Mouse (Mus musculus) spleen, postnatal 14 days (tissue): ENCODE measurements around the gene Ergic1.

Source experiments
- DNase-seq, 2 experiments: peaks; one replicate each; pipeline ENCODE4 v3.0.0; 2021 to 2022; ENCODE audit warnings: low spot score in 2 of 2

Ergic1 gene

GRCm38 (mm10) chr17:26537722-26538471 lies 23.4 kb upstream of the Ergic1 start:
- DNase-seq, result no peak

- no peak for DNase-seq
These were observed 21.2 kb upstream of the Ergic1 start for GRCm38 (mm10) chr17:26540083-26540482.

GRCm38 (mm10) chr17:26544319-26544963 lies 16.8 kb upstream of the Ergic1 start:
- DNase-seq, result no peak

- no peak for DNase-seq
These were observed 13.5 kb upstream of the Ergic1 start for GRCm38 (mm10) chr17:26547771-26548170.

GRCm38 (mm10) chr17:26548566-26548965 lies 12.7 kb upstream of the Ergic1 start:
- DNase-seq, result no peak

- no peak for DNase-seq
These were observed 12.0 kb upstream of the Ergic1 start for GRCm38 (mm10) chr17:26549148-26549809.

- DNase-seq, result no peak
These were observed 10.2 kb upstream of the Ergic1 start for GRCm38 (mm10) chr17:26551104-26551503.

GRCm38 (mm10) chr17:26553033-26553432 lies 8.3 kb upstream of the Ergic1 start:
- DNase-seq, result no peak

- DNase-seq, result no peak
These were observed 581 bp upstream of the Ergic1 start for GRCm38 (mm10) chr17:26560526-26561289.

- no peak for DNase-seq
These were observed 427 bp downstream of the Ergic1 start, which contains the start of gene Dusp1 for GRCm38 (mm10) chr17:26561651-26562181. Gene Dusp1 (minus strand): TSS chr17:26562128.

- DNase-seq, result no peak
These were observed 1.0 kb downstream of the Ergic1 start for GRCm38 (mm10) chr17:26562292-26562691.

GRCm38 (mm10) chr17:26563476-26563875 lies 2.2 kb downstream of the Ergic1 start:
- DNase-seq, result no peak

- DNase-seq, result no peak
These were observed 3.1 kb downstream of the Ergic1 start for GRCm38 (mm10) chr17:26564439-26564838.

- DNase-seq, result no peak
These were observed 6.0 kb downstream of the Ergic1 start for GRCm38 (mm10) chr17:26567142-26567817.

GRCm38 (mm10) chr17:26567818-26568173 lies 6.5 kb downstream of the Ergic1 start:
- DNase-seq, result no peak

GRCm38 (mm10) chr17:26569594-26570350 lies 8.5 kb downstream of the Ergic1 start:
- no peak for DNase-seq

- no peak for DNase-seq
These were observed 9.4 kb downstream of the Ergic1 start for GRCm38 (mm10) chr17:26570651-26571118.

- no peak for DNase-seq
These were observed 10.1 kb downstream of the Ergic1 start for GRCm38 (mm10) chr17:26571377-26571776.

GRCm38 (mm10) chr17:26572265-26572664 lies 11.0 kb downstream of the Ergic1 start:
- DNase-seq, result no peak

- DNase-seq, result no peak
These were observed 12.8 kb downstream of the Ergic1 start for GRCm38 (mm10) chr17:26574118-26574517.
